Mouse (Mus musculus) kidney, adult 8-10 months (tissue): Measurements from ENCODE around the gene St7.

Source experiments
- DNase-seq, 2 experiments: peaks; one replicate each; pipeline ENCODE4 v3.0.0; 2022

St7 gene

DNA sequence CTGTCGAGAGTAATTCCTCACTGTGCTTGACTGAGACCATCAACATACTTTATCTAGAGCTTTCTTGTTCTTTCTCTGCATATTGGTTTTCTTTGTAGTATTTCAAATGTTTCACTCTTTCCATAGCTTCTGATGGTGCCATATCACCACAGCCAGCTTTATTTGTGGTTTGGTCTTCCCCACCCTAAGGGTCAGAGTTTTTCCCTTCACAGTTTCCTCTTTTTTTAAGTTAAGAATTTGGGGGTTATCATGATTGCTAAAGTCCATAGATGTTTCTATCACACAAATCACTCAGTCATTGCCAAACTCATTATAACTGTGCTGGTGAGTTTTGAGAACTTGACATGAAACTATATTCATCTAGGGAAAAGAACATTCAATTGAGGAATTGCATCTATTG lies 277.1 kb downstream of the St7 start:
- no peak for DNase-seq

DNA sequence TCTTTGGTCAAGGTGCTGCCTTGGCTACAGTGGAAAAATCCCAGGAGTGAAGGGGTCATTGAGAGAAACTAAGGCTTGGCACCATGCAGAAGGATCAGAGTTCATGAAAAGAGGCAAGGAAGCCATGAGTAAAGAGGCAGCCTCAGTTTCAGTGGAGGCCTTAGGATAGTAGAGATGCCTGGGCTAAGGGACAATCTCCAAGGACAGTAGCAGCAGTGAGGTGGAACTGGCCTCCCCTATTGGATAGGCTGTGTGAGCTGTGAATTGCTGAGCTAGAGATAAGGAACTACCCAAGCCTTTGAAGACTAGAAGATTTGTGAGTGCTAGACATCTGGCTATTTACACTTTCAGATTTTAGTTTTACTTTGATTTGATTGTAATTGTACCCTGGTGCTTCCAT lies 278.7 kb downstream of the St7 start:
- DNase-seq: no peak

DNA sequence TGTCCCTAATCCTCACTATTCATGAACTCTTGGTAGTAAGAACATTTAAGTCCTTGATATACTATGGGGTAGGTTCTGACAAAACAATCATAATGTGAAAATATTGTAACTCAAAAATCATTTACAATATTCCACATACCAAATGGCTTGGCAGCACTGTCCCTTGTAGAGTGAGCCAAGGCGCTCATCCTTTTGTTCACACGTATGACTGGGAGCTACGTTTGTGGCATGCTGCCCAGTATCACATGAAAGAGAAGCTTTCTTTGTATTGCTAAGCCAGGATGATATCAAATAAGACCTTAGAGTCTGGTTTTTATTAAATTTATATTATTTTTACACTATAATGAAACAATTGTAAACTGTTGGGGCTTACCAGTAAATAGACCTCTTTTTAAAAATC lies 281.7 kb downstream of the St7 start:
- DNase-seq: no peak

DNA sequence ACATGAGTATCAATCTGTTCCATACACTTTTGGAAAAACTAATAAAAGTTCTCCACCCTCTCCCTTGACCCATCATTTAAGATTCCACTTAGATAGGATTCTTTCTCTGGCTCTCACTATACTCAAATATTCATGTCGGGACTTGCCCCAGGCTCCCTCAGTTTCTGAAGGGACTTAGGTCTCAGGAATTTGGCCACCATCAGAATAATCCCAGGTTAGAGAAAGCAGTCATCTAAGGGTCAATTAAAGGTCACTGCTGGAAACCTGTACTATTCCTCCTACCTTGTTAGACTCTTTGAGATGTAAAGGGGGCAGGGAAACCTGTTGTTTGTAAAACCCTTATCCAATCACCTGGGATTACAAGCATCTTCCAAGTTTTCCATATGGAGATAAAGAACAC lies 284.4 kb downstream of the St7 start:
- DNase-seq: no peak

DNA sequence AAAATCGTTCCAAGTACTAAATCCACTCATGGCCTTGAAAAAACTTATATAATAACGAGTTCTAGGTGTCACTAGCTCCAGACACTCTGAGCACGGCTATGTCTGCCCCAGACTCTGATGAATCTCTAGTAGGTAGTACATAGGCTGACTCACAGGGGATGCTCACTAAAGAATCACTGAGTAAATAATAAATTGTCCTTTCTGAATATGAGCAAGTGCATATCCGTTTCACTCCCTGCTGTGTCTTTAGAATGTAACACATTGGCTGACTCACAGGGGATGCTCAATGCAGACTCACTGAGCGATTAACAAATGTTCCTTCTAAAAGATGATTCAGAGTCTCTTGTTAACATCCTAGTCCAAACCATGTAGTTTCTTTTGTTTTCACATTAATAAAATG lies 285.6 kb downstream of the St7 start:
- DNase-seq: no peak

DNA sequence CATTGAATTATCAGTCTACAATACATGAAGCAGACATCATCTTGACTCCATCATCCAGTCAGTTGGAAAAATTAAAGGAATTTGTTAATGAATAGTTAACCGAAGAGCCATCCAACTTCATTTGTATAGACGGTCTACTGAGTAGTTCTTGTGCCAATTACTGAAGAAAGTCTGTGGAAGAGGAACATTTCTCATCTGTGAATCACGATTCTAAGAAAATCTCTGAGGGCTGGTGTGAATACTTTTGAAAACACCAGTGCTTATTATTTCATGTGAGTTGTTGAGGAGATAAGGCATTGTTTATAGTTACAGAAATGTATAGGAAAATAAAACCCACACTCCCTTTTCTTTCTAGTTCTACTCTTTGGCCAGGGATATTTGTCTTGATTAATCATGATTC lies 286.1 kb downstream of the St7 start:
- DNase-seq: no peak

DNA sequence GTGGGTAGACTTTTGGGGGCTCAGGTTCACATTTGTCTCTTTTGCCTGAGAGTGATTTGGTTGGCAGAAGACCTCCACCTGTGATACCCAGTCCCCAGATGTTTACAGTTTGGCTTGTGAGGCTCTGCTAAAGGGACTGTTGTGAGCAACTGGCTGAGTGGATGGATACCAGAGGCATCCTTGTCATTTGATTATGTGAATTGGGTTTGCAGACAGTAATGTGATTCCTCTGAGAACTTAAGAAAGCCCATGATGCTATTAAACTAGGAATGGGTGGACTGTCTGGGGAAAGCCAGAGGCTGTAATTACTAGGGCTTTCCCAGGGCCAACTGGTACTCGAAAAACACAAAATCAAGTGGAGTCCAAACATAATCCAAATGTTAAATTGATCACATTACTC lies 286.6 kb downstream of the St7 start:
- DNase-seq: no peak

DNA sequence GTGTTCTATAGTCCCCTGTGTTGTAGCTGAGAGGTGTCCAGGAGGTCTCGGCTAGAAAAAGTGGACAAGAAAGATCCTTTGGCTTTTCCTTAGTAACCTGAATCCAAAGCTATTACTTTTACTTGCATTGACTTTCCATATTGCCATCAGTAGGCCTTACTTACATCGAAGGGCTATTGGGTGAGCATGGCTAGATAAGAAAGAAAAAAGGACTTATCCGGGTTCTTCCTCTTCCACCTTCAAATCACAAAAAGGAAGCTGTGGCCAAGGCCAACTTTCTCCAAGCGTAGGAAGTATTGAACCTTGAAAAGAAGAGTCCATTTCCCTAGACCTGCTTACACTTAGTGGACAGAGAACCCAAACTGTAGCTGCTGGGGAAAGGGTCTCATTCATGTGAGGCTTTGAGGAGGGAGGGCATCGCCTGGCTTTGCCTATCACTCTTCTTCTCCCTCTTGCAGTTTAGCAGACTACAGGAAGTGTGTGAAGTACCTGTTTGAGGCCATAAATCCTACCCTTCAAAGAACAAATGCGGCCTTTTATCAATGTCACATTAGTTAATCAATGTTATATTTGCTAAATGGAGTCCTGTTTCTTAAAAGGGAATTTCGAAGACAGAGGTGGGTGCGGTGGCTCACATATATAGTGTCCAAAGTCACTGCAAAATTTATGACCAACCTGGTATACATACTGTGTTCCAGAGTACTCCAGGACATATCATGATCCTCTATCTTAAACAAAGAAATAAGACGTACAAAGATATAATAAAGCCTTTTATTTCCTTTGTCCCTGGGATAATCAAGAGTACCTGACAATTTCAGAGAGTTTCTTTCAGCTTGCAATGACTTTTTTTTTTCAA lies 297.7 kb downstream of the St7 start:
- no peak for DNase-seq

DNA sequence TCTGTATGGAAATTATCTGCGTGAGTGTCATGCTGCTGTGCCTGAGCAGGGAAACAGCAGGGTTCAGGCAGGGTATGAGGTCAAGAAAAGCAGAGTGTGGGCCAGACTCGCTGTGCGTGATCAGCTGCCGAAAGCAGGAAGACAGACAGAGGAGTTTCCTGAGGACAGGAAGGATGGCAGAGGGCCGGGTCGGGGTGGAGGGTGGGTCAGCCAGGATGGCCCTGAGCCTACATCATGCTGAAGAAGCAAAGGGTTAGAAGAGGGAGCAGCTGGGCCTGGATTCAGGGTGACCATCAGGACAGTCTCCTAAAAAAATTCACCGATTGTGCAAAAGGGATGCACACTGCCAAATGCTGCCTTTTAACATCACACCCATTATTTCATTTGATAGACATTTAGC lies 298.9 kb downstream of the St7 start:
- DNase-seq: peak; percentile 6 to 8
